Mouse (Mus musculus) heart, embryonic 16.5 days (tissue): ENCODE measurements at regions not wholly inside any gene's neighbourhood (a gene's known extent, or its start where the extent isn't known, plus 50 kb on each side); places are given as distances from the start of the nearest gene placed in this dataset.
"Not testable (repeated sequence)": the region's sequence is repeated elsewhere in the genome, so short reads cannot be mapped to it uniquely, and the experiment has no call there.

Experiments used
- ATAC-seq: fragments of 200-750 bp; cut with Nextera tagmentation; replicated peaks from 2 replicates; pipeline ENCODE4 v1.8.0; 2017; ENCODE audit warnings: moderate number of reproducible peaks; ENCODE audit not compliant: insufficient read depth, low FRiP score; ENCODE audit errors: extremely low read depth
- H3K27ac ChIP-seq: fragments of 300-500 bp; sonication (generic); 2 replicates; pipeline ENCODE4 v1.5.1; 2014; ENCODE audit warnings: mild to moderate bottlenecking, low read length, control low read depth, moderate library complexity
- H3K27me3 ChIP-seq: fragments of 300-500 bp; sonication (generic); 2 replicates; pipeline ENCODE4 v1.6.1; 2014; ENCODE audit warnings: low read length, mixed read lengths; ENCODE audit not compliant: control insufficient read depth, insufficient read depth
- H3K36me3 ChIP-seq: fragments of 300-500 bp; sonication (generic); 2 replicates; pipeline ENCODE4 v1.6.1; 2014; ENCODE audit not compliant: control insufficient read depth, insufficient read depth
- H3K4me1 ChIP-seq: fragments of 300-500 bp; sonication (generic); 2 replicates; pipeline ENCODE4 v1.6.1; 2014; ENCODE audit warnings: low read length, mixed read lengths; ENCODE audit not compliant: control insufficient read depth, insufficient read depth
- H3K4me2 ChIP-seq: fragments of 300-500 bp; sonication (generic); 2 replicates; pipeline ENCODE4 v1.6.1; 2014; ENCODE audit warnings: low read depth, mild to moderate bottlenecking, control low read depth, low read length
- H3K4me3 ChIP-seq: fragments of 300-500 bp; sonication (generic); 2 replicates; pipeline ENCODE4 v1.5.1; 2014; ENCODE audit warnings: mild to moderate bottlenecking, control low read depth, low read length
- H3K9ac ChIP-seq: fragments of 300-500 bp; sonication (generic); 2 replicates; pipeline ENCODE4 v1.6.1; 2014; ENCODE audit warnings: low read length, control low read depth
- H3K9me3 ChIP-seq: fragments of 300-500 bp; sonication (generic); replicated peaks from 2 replicates; pipeline ENCODE4 v1.6.1; 2016; ENCODE audit warnings: low read length; ENCODE audit not compliant: control insufficient read depth
- WGBS: fragments of 180-500 bp; shearing (Covaris S2); extraction: QIAGEN DNeasy Blood & Tissue Kit; methylation state at CpG from one replicate; pipeline ENCODE4 v1.1.7; 2014; 5-methylcytosine and 5-hydroxymethylcytosine counted together

GRCm38 (mm10) chr13:107562463-107562862 lies 481.8 kb upstream of the Smim15 start:
- H3K9ac ChIP-seq, result no peak overlapping the region
- 79% methylated on average over 1 of the region's 1 CpGs for WGBS
- H3K4me1 ChIP-seq, result no peaks in the 10 kb centered on the region
- no peak overlapping the region for H3K4me2 ChIP-seq
- H3K9me3 ChIP-seq, result no peaks in the 10 kb centered on the region
- no peaks in the 10 kb centered on the region for H3K36me3 ChIP-seq
- no peak for ATAC-seq
- H3K27ac ChIP-seq, result no peak overlapping the region
- H3K4me3 ChIP-seq, result no peak overlapping the region
- H3K27me3 ChIP-seq, result no peaks in the 10 kb centered on the region

GRCm38 (mm10) chr13:107561529-107561928 lies 482.7 kb upstream of the Smim15 start:
- Histone ChIP-seq H3K4me3 (no peak overlapping the region), H3K4me2 (no peak overlapping the region), H3K9me3 (no peaks in the 10 kb centered on the region), H3K27me3 (no peaks in the 10 kb centered on the region), H3K27ac (no peak overlapping the region), H3K4me1 (no peaks in the 10 kb centered on the region), H3K36me3 (no peaks in the 10 kb centered on the region), H3K9ac (no peak overlapping the region)
- ATAC-seq, result no peak
- WGBS, result 63% methylated on average over 2 of the region's 2 CpGs

GRCm38 (mm10) chr13:107555958-107556357 lies 488.3 kb upstream of the Smim15 start:
- no peak overlapping the region for H3K4me2 ChIP-seq
- H3K4me3 ChIP-seq, result no peak overlapping the region
- 52% methylated on average over 3 of the region's 3 CpGs for WGBS
- no peaks in the 10 kb centered on the region for H3K27me3 ChIP-seq
- H3K27ac ChIP-seq, result no peak overlapping the region
- H3K9ac ChIP-seq, result no peak overlapping the region
- no peak for ATAC-seq
- no peaks in the 10 kb centered on the region for H3K4me1 ChIP-seq
- H3K9me3 ChIP-seq, result no peaks in the 10 kb centered on the region
- H3K36me3 ChIP-seq, result no peaks in the 10 kb centered on the region

- Histone ChIP-seq H3K9ac (no peak overlapping the region), H3K36me3 (no peaks in the 10 kb centered on the region), H3K27me3 (no peaks in the 10 kb centered on the region), H3K4me1 (no peaks in the 10 kb centered on the region), H3K4me2 (no peak overlapping the region), H3K27ac (no peak overlapping the region), H3K4me3 (no peak overlapping the region), H3K9me3 (no peaks in the 10 kb centered on the region)
- no peak for ATAC-seq
- WGBS, result 78% methylated on average over 3 of the region's 3 CpGs
These were observed 490.2 kb upstream of the Smim15 start for GRCm38 (mm10) chr13:107554091-107554490.

- H3K4me2 ChIP-seq, result no peak overlapping the region
- no peaks in the 10 kb centered on the region for H3K4me1 ChIP-seq
- WGBS, result 87% methylated on average over 4 of the region's 4 CpGs
- no peak overlapping the region for H3K4me3 ChIP-seq
- no peaks in the 10 kb centered on the region for H3K36me3 ChIP-seq
- no peaks in the 10 kb centered on the region for H3K27me3 ChIP-seq
- no peaks in the 10 kb centered on the region for H3K9me3 ChIP-seq
- ATAC-seq, result no peak
- H3K9ac ChIP-seq, result no peak overlapping the region
- H3K27ac ChIP-seq, result no peak overlapping the region
These were observed 492.1 kb upstream of the Smim15 start for GRCm38 (mm10) chr13:107552165-107552564.

GRCm38 (mm10) chr13:107549995-107550394 lies 494.3 kb upstream of the Smim15 start:
- not testable (repeated sequence) for H3K4me3 ChIP-seq, H3K27ac ChIP-seq, H3K27me3 ChIP-seq, H3K9ac ChIP-seq, ATAC-seq, H3K4me2 ChIP-seq, H3K9me3 ChIP-seq, H3K36me3 ChIP-seq, H3K4me1 ChIP-seq
- 91% methylated on average over 7 of the region's 7 CpGs for WGBS

- Histone ChIP-seq H3K4me1 (no peaks in the 10 kb centered on the region), H3K9me3 (no peaks in the 10 kb centered on the region), H3K4me2 (no peak overlapping the region), H3K36me3 (no peaks in the 10 kb centered on the region), H3K9ac (no peak overlapping the region), H3K4me3 (no peak overlapping the region), H3K27me3 (no peaks in the 10 kb centered on the region), H3K27ac (no peak overlapping the region)
- 84% methylated on average over 7 of the region's 7 CpGs for WGBS
- ATAC-seq, result no peak
These were observed 497.2 kb upstream of the Smim15 start for GRCm38 (mm10) chr13:107547073-107547472.

GRCm38 (mm10) chr13:107546181-107546900 lies 497.9 kb upstream of the Smim15 start:
- no peak overlapping the region for H3K27ac ChIP-seq
- no peak overlapping the region for H3K9ac ChIP-seq
- WGBS, result 66% methylated on average over 10 of the region's 10 CpGs
- H3K9me3 ChIP-seq, result no peaks in the 10 kb centered on the region
- no peak overlapping the region for H3K4me2 ChIP-seq
- H3K36me3 ChIP-seq, result no peaks in the 10 kb centered on the region
- H3K4me3 ChIP-seq, result no peak overlapping the region
- H3K27me3 ChIP-seq, result no peaks in the 10 kb centered on the region
- H3K4me1 ChIP-seq, result no peaks in the 10 kb centered on the region
- no peak for ATAC-seq

- Histone ChIP-seq H3K4me1 (no peaks in the 10 kb centered on the region), H3K36me3 (no peaks in the 10 kb centered on the region), H3K4me3 (no peak overlapping the region), H3K27ac (no peak overlapping the region), H3K9me3 (no peaks in the 10 kb centered on the region), H3K27me3 (no peaks in the 10 kb centered on the region), H3K4me2 (no peak overlapping the region), H3K9ac (no peak overlapping the region)
- 53% methylated on average over 2 of the region's 2 CpGs for WGBS
- no peak for ATAC-seq
These were observed 502.7 kb upstream of the Smim15 start for GRCm38 (mm10) chr13:107541635-107541955.
